Mouse (Mus musculus) liver, postnatal 0 days (tissue): ENCODE measurements around the gene Tiam1.

Source experiments
- CTCF ChIP-seq: sonication (generic); IDR thresholded peaks from 2 replicates; pipeline ENCODE4 v1.5.1; 2016; ENCODE audit warnings: antibody characterized with exemption, low read depth
- EP300 ChIP-seq: IDR thresholded peaks from 2 replicates; pipeline ENCODE4 v1.6.1; 2016; ENCODE audit warnings: antibody characterized with exemption, low read depth, mild to moderate bottlenecking

GRCm38 (mm10) chr16:89904121-89904520, 239.4 kb downstream of the Tiam1 start:
- no peak for TF ChIP-seq CTCF
- TF ChIP-seq EP300, result no peak
